Mouse (Mus musculus) G1E (cell line): Measurements from ENCODE around the gene Trp53tg5. TPM values are rescaled to one million over a fixed set of nuclear protein-coding genes. Genes with fewer than 3 reads are reported as not detected.

Experiments
- ATAC-seq: 2 replicates; pipeline ENCODE4 v1.8.0; 2016; ENCODE audit warnings: mild to moderate bottlenecking; ENCODE audit not compliant: insufficient number of reproducible peaks, poor library complexity, low FRiP score, severe bottlenecking; ENCODE audit errors: extremely low read depth
- DNase-seq: peaks from one replicate; pipeline ENCODE4 v3.0.0; 2012; ENCODE audit warnings: low spot score
- H3K27me3 ChIP-seq: 2 replicates; pipeline ENCODE4 v1.6.1; 2012; ENCODE audit warnings: mild to moderate bottlenecking, low read length, inconsistent platforms; ENCODE audit not compliant: insufficient read depth
- H3K36me3 ChIP-seq: replicated peaks from 2 replicates; pipeline ENCODE3; 2012; ENCODE audit warnings: mild to moderate bottlenecking, inconsistent platforms
- H3K4me1 ChIP-seq: 2 replicates; pipeline ENCODE4 v1.6.1; 2012; ENCODE audit warnings: low read depth, low read length, inconsistent platforms, mixed read lengths; ENCODE audit not compliant: insufficient read depth
- H3K4me3 ChIP-seq: 2 replicates; pipeline ENCODE4 v1.5.1; 2012; ENCODE audit warnings: low read depth, mild to moderate bottlenecking, inconsistent platforms, low read length, moderate library complexity, mixed read lengths
- H3K9me3 ChIP-seq: replicated peaks from 2 replicates; pipeline ENCODE4 v1.6.1; 2012; ENCODE audit warnings: inconsistent platforms
- CTCF ChIP-seq: IDR thresholded peaks from 2 replicates; pipeline ENCODE4 v1.5.1; 2012; ENCODE audit warnings: low read depth, low read length, inconsistent platforms, mixed read lengths
- GATA1 ChIP-seq: IDR thresholded peaks from 2 replicates; pipeline ENCODE4 v1.6.1; 2012; ENCODE audit warnings: borderline replicate concordance, low read length, inconsistent platforms, mixed read lengths
- GATA2 ChIP-seq: IDR thresholded peaks from 2 replicates; pipeline ENCODE4 v1.6.1; 2012; ENCODE audit warnings: low read depth, low read length, inconsistent platforms, borderline replicate concordance
- POLR2AphosphoS5 ChIP-seq: IDR thresholded peaks from 2 replicates; pipeline ENCODE4 v1.6.1; 2012; ENCODE audit warnings: low read depth, low read length, inconsistent platforms; ENCODE audit not compliant: insufficient replicate concordance
- TAL1 ChIP-seq: conservative IDR thresholded peaks from 2 replicates; pipeline ENCODE4 v1.6.1; 2012; ENCODE audit warnings: low read depth, low read length, inconsistent platforms, mixed read lengths
- polyA plus RNA-seq: library from polyadenylated mRNA; stranded (reverse); fragments of >175 nt; gene quantifications from 2 replicates; pipeline ENCODE4 v1.2.3, GENCODE M21; 2012
- total RNA-seq, 2 experiments: library from RNA; stranded (forward) in 1 of 2; stranded (reverse) in 1 of 2; fragments of 200-1000 nt in 1 of 2; fragments of >200 nt in 1 of 2; fragmentation: Nextera tagmentation in 1 of 2; gene quantifications; 2 replicates each; pipeline ENCODE4 v1.2.3; 2014 to 2017

The Trp53tg5 gene
- total and polyA plus RNA-seq, 3 experiments: not detected

DNA sequence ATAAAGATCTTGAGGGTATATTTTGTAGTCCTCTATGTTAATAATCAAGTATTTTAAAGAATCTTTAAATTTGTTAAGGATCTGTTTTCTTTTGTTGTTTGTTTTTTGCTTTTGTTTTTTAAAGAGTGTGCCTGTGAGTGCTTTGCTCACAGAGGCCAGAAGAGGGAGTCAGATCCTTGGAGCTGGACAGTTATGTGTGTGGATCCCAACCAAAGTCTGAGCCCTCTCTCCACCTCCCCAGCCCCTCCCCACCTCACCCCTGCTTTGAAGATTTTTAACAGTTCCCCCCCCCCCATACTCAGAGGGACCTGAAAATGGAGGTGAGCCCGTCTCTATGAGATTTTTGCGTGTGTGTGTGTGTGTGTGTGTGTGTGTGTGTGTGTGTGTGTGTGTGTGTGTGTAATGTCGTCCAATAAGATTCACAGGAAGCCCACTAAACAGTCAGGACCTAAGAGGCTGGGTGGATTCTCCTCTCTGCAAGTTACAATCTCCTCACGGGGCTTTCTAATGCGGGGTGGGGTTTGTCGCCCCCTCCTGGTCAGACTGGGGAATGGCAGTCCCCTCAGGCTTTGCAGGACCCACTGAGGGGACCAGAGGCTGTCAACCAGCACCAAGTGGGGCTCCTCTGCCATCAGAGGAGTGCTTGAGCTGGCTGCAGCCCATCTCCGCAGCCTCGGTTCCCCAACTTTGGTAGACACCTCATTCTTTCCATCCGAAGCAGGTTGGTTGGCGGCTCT lies 44.1 kb upstream of the Trp53tg5 start:
- no peak for TF ChIP-seq GATA2
- peak; percentile 97 for TF ChIP-seq CTCF
- Histone ChIP-seq H3K9me3 (no peaks in the 10 kb centered on the region; the same call in 1 of the 2 replicates), H3K36me3 (no peaks in the 10 kb centered on the region), H3K4me1 (peaks cover 5% of the 10 kb centered on the region; the same call in 1 of the 2 replicates), H3K27me3 (peaks cover 29% of the 10 kb centered on the region), H3K4me3 (no peak overlapping the region)
- peak; percentile 75 for DNase-seq
- peak; percentile 51; the same call in 1 of the 2 replicates for ATAC-seq

GRCm38 (mm10) chr2:164516592-164516991 lies 43.1 kb upstream of the Trp53tg5 start:
- DNase-seq: no peak
- Histone ChIP-seq H3K4me1 (peaks cover 7% of the 10 kb centered on the region; the same call in 1 of the 2 replicates), H3K9me3 (no peaks in the 10 kb centered on the region; the same call in 1 of the 2 replicates), H3K27me3 (peaks cover 22% of the 10 kb centered on the region), H3K4me3 (no peak overlapping the region), H3K36me3 (no peaks in the 10 kb centered on the region)
- TF ChIP-seq TAL1: no peak
- no peak for TF ChIP-seq POLR2AphosphoS5
- TF ChIP-seq CTCF: no peak
- TF ChIP-seq GATA1: no peak
- no peak for TF ChIP-seq GATA2
- ATAC-seq: no peak

DNA sequence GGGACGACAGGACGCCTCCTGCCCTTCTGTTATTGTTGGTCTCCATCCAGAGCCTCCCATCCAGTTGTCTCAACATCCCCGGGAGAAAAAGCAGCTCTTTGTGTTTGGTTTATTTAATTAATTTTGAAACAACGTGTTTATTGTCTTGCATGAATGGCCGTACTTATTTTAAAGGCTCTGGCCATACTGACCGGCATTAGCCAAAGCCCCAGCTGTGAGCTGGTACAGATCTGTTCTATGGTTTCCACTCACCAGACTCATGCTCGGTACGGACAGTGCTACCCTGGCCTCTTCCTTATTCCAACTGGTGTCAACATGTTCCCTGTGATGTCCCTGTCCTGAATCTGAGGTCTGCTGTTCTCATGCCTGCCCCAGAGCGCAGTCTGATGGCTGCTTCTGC lies 42.4 kb upstream of the Trp53tg5 start:
- peaks cover 4% of the 10 kb centered on the region for H3K36me3 ChIP-seq
- ATAC-seq (no peak), DNase-seq (no peak)
- no peaks in the 10 kb centered on the region; the same call in 1 of the 2 replicates for H3K9me3 ChIP-seq
- H3K4me3 ChIP-seq: no peak overlapping the region
- H3K4me1 ChIP-seq: peaks cover 7% of the 10 kb centered on the region; the same call in 1 of the 2 replicates
- TF ChIP-seq CTCF: no peak
- no peak for TF ChIP-seq TAL1
- no peak for TF ChIP-seq GATA1
- TF ChIP-seq GATA2: no peak
- TF ChIP-seq POLR2AphosphoS5: no peak
- peaks cover 21% of the 10 kb centered on the region for H3K27me3 ChIP-seq

GRCm38 (mm10) chr2:164514916-164515315 lies 41.4 kb upstream of the Trp53tg5 start:
- DNase-seq (no peak), ATAC-seq (no peak)
- peaks cover 13% of the 10 kb centered on the region for H3K36me3 ChIP-seq
- TF ChIP-seq GATA1 (no peak), TAL1 (no peak), POLR2AphosphoS5 (no peak), GATA2 (no peak), CTCF (no peak)
- no peaks in the 10 kb centered on the region; the same call in 1 of the 2 replicates for H3K9me3 ChIP-seq
- peaks cover 17% of the 10 kb centered on the region for H3K27me3 ChIP-seq
- H3K4me3 ChIP-seq: no peak overlapping the region
- H3K4me1 ChIP-seq: peaks cover 7% of the 10 kb centered on the region; the same call in 1 of the 2 replicates

DNA sequence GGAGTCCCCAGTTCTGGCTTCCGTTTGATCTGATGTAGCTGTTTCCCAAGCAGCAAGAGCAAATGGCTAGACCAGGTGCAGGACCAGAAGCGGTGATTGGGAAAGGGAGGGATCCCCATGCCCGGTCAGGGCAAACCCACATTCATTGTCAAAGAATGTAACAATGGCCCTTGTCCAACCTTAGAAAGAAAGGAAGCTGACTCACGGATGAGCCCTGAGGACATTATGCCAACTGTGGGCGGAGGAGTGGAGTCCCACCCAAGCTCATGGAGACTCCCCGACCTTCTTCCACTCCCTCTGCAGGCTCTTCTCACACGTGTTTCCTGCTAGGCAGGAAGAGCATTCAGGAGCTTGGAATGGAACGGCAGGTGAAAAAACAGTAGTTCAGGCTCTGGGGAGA lies 39.9 kb upstream of the Trp53tg5 start:
- Histone ChIP-seq H3K4me3 (no peak overlapping the region), H3K9me3 (no peaks in the 10 kb centered on the region; the same call in 1 of the 2 replicates), H3K27me3 (peaks cover 13% of the 10 kb centered on the region), H3K4me1 (peaks cover 7% of the 10 kb centered on the region; the same call in 1 of the 2 replicates), H3K36me3 (peaks cover 29% of the 10 kb centered on the region)
- DNase-seq (no peak), ATAC-seq (no peak)
- no peak for TF ChIP-seq TAL1
- no peak for TF ChIP-seq GATA1
- TF ChIP-seq CTCF: no peak
- TF ChIP-seq GATA2: no peak

GRCm38 (mm10) chr2:164512121-164512909 lies 38.8 kb upstream of the Trp53tg5 start:
- H3K4me3 ChIP-seq: no peak overlapping the region
- H3K4me1 ChIP-seq: peaks cover 7% of the 10 kb centered on the region; the same call in 1 of the 2 replicates
- ATAC-seq (no peak), DNase-seq (no peak)
- TF ChIP-seq POLR2AphosphoS5 (no peak), CTCF (no peak), GATA2 (no peak), GATA1 (no peak), TAL1 (no peak)
- peaks cover 37% of the 10 kb centered on the region for H3K36me3 ChIP-seq
- H3K9me3 ChIP-seq: no peaks in the 10 kb centered on the region; the same call in 1 of the 2 replicates
- peaks cover 13% of the 10 kb centered on the region for H3K27me3 ChIP-seq
